Comparison of ENCODE assay signal across 7 mouse cellular contexts in the genomic region with DNA sequence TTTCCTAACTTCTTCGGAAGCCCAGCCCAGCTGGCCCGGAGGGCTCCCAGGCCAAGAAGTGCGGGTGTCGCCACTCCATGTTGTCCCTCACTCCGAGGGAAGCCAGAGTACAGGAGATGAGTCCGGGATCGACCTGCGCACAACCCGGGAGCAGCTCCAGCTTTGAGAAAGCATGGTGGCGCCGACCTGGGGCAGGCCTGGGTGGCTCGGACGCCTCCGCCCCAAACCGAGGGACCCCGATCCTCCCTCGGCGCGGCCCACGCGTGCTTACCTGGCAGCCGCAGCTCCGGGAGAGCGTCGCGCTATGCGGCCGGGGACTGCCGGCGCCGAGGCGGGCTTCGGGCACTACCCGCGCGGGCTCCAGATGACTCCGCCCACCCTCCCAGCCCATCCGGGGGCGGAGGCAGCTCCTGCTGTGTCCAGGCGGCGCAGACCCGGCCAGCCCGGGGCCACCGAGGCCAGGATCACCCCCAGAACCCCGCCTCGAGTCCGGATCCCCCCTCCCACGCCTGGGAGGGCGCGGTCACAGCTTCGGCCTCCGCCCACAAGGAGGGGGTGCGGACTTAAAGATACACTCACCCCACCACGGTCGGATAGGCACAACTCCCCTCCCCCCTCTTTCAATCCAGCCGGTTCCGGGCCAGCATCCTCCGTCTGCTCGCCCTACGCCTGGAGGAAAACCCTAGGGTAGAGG. TPM values are rescaled to one million over a fixed set of nuclear protein-coding genes. Genes with fewer than 3 reads are reported as not detected.
DNase-seq lines count a peak whose midpoint lies in the region; ATAC-seq and TF ChIP-seq lines count a peak whose summit lies in the region.

Gene Pald1, minus strand, starts transcription at position 510 of the 694 bp plus-strand sequence.

- H3K4me3 ChIP-seq in cerebellum, adult 2 months (replicated peaks; ENCODE audit: insufficient read depth, low read depth, low read length): peak within 1 kb of the TSS; percentile 92
- H3K4me3 ChIP-seq in hindbrain, embryonic 10.5 days: peak within 1 kb of the TSS; percentile 74
- peak within 1 kb of the TSS; percentile 76 for H3K4me3 ChIP-seq in lung, postnatal 0 days (ENCODE audit: low read depth, low read length)

- TF ChIP-seq EP300 in lung, postnatal 0 days (IDR thresholded peaks at IDR 0.05): no peak

- WGBS in cerebellum, adult 2 months: under 1% methylated on average over 60 of the region's 60 CpGs
- under 1% methylated on average over 60 of the region's 60 CpGs for WGBS in hindbrain, embryonic 10.5 days
- 4% methylated on average over 58 of the region's 60 CpGs for WGBS in lung, postnatal 0 days

- peak; percentile 80 for DNase-seq in ZHBTc4 (ENCODE audit: low read depth, low spot score)
- DNase-seq in cerebellum, adult 2 months: peak; percentile 67 to 72
- DNase-seq in hindbrain, embryonic 10.5 days (ENCODE audit: low spot score): peak; percentile 86
- DNase-seq in layer of hippocampus, postnatal 10 days (ENCODE audit: low spot score in 2 of 2): peak; percentile 56 to 68
- DNase-seq in lung, postnatal 0 days (ENCODE audit: low spot score): peak; percentile 93
- peak; percentile 88 for DNase-seq in retina, postnatal 1 day

- peak; percentile 66 for ATAC-seq in frontal cortex, adult (ENCODE audit: low TSS enrichment)
- ATAC-seq in lung, postnatal 0 days: peak; percentile 83

- no peak for TF ChIP-seq CTCF in cerebellum, adult 2 months (IDR thresholded peaks at IDR 0.05; ENCODE audit: borderline replicate concordance, insufficient read depth, low read depth, low read length)
- peak; percentile 13; the same call in 1 of the 2 replicates for TF ChIP-seq CTCF in lung, postnatal 0 days (IDR thresholded peaks at IDR 0.05)

- no peaks in the 10 kb centered on the region for H3K27me3 ChIP-seq in cerebellum, adult 2 months (ENCODE audit: control insufficient read depth, insufficient read depth, low read length)
- H3K27me3 ChIP-seq in hindbrain, embryonic 10.5 days (ENCODE audit: insufficient read depth, poor library complexity, severe bottlenecking): peaks cover 41% of the 10 kb centered on the region
- no peaks in the 10 kb centered on the region for H3K27me3 ChIP-seq in lung, postnatal 0 days (replicated peaks; ENCODE audit: insufficient read depth, low read length)

- no peak within 1 kb of the TSS for H3K27ac ChIP-seq in cerebellum, adult 2 months (ENCODE audit: insufficient read depth, low read length)
- peak within 1 kb of the TSS; percentile 89 for H3K27ac ChIP-seq in hindbrain, embryonic 10.5 days
- peak within 1 kb of the TSS; percentile 78 for H3K27ac ChIP-seq in lung, postnatal 0 days (ENCODE audit: low read length)

- H3K36me3 ChIP-seq in hindbrain, embryonic 10.5 days: no peaks in the 10 kb centered on the region
- no peaks in the 10 kb centered on the region for H3K36me3 ChIP-seq in lung, postnatal 0 days (ENCODE audit: insufficient read depth, low read length)

- H3K4me2 ChIP-seq in lung, postnatal 0 days (replicated peaks; ENCODE audit: low read depth, low read length): peak within 1 kb of the TSS; percentile 89

- peak within 1 kb of the TSS; percentile 72 for H3K9ac ChIP-seq in lung, postnatal 0 days (replicated peaks; ENCODE audit: low read depth)

- TF ChIP-seq POLR2A in cerebellum, adult 2 months (IDR thresholded peaks at IDR 0.05; ENCODE audit: borderline replicate concordance, insufficient read depth, low read length): peak; percentile 37; the same call in 1 of the 2 replicates

- H3K9me3 ChIP-seq in hindbrain, embryonic 10.5 days: no peaks in the 10 kb centered on the region
- H3K9me3 ChIP-seq in lung, postnatal 0 days (ENCODE audit: low read length): no peaks in the 10 kb centered on the region

- H3K4me1 ChIP-seq in cerebellum, adult 2 months (ENCODE audit: control insufficient read depth, insufficient read depth, low read length): peaks cover 19% of the 10 kb centered on the region
- H3K4me1 ChIP-seq in hindbrain, embryonic 10.5 days (replicated peaks): peaks cover 68% of the 10 kb centered on the region
- H3K4me1 ChIP-seq in lung, postnatal 0 days (ENCODE audit: insufficient read depth, low read depth, low read length): peaks cover 25% of the 10 kb centered on the region

RNA-seq across cellular contexts. Expression of gene Pald1, which starts in this region (rescaled TPM):
- polyA plus RNA-seq in cerebellum, adult 2 months (2012; rRNA removed): 15.5 and 15.6 TPM in 2 replicates
- polyA plus RNA-seq in hindbrain, embryonic 10.5 days (2016; fragmentation: Nextera tagmentation; extraction: Ambion mirVana): 35.7 and 40.3 TPM in 2 replicates
- total RNA-seq in layer of hippocampus, postnatal 10 days (2021): 10 to 100 TPM; 20.3 to 20.6 TPM
- 30.4 and 36.0 TPM in 2 replicates for polyA plus RNA-seq in lung, postnatal 0 days (2015; fragmentation: Nextera tagmentation; extraction: Ambion mirVana)
